23 mouse cellular contexts compared by ENCODE assay signal in the genomic region with DNA sequence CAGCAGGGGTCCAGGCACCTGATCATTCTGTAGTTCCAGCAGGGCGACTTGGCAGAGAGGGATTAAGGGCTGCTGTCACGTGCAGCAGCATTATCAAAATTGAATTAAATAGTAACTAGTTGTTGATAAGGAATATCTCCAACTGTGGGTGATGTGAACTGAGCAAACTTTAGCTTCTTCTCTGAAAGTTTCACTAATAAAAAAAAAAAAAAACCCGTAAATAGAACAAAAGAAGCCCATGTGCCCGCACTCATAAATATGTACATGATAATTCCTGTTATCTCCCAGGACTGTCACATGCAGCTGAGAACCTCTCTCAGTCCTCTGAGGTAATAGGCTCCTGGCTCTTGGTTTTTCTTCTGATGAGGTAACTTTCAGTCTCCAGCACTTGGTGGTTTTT. TPM values are rescaled to one million over a fixed set of nuclear protein-coding genes. Genes with fewer than 3 reads are reported as not detected.
A peak's percentile ranks its signal among the peaks of the same experiment; 100 is the strongest.
DNase-seq lines count a peak whose midpoint lies in the region; ATAC-seq and TF ChIP-seq lines count a peak whose summit lies in the region.
"Had no signal": no experiment of that assay in that cellular context is flagged by ENCODE, and none has a peak within 500 bp of the region (broad histone marks: within the 10 kb centered on the region; RNA-seq: fewer than 3 reads in every experiment).

No protein-coding gene starts in this region.

- WGBS in heart, embryonic 14.5 days: 33% methylated on average over 4 of the region's 4 CpGs
- 31% methylated on average over 4 of the region's 4 CpGs for WGBS in heart, postnatal 0 days
- WGBS in small intestine, adult 2 months: 31% methylated on average over 4 of the region's 4 CpGs

- H3K4me2 ChIP-seq in heart, embryonic 14.5 days (ENCODE audit: low read length): peak overlapping the region; percentile 62
- peak overlapping the region; percentile 65 for H3K4me2 ChIP-seq in heart, postnatal 0 days (ENCODE audit: low read depth, low read length)
- H3K4me2 ChIP-seq: forebrain, embryonic 15.5 days; hindbrain, embryonic 13.5 days; midbrain, embryonic 15.5 days; neural tube, embryonic 15.5 days had no signal

- H3K9ac ChIP-seq in heart, embryonic 14.5 days (ENCODE audit: low read length): peak overlapping the region; percentile 77
- peak overlapping the region; percentile 69 for H3K9ac ChIP-seq in heart, postnatal 0 days (replicated peaks; ENCODE audit: low read depth, low read length)
- H3K9ac ChIP-seq: forebrain, embryonic 15.5 days; hindbrain, embryonic 13.5 days; midbrain, embryonic 15.5 days; neural tube, embryonic 15.5 days had no signal

- peak overlapping the region; percentile 95 for H3K27ac ChIP-seq in gastrocnemius, adult 2 months
- peak overlapping the region; percentile 66 to 90 for H3K27ac ChIP-seq in heart, embryonic 14.5 days (replicated peaks in 1 of 2; ENCODE audit: control insufficient read depth in 1 of 2, insufficient read depth in 1 of 2, low read depth in 2 of 2, low read length in 2 of 2)
- H3K27ac ChIP-seq in heart, postnatal 0 days (ENCODE audit: low read depth): peak overlapping the region; percentile 95
- 0 out of 2 replicates have a peak overlapping the region, but pooled peaks have one; percentile 22 for H3K27ac ChIP-seq in small intestine, adult 2 months (ENCODE audit: insufficient read depth, low read depth, low read length)
- H3K27ac ChIP-seq: forebrain, embryonic 15.5 days; hindbrain, embryonic 13.5 days; midbrain, embryonic 15.5 days; neural tube, embryonic 15.5 days had no signal

- H3K9me3 ChIP-seq in heart, embryonic 14.5 days (ENCODE audit: control insufficient read depth, low read length): no peaks in the 10 kb centered on the region
- H3K9me3 ChIP-seq in heart, postnatal 0 days (replicated peaks; ENCODE audit: control insufficient read depth, low read length): no peaks in the 10 kb centered on the region
- H3K9me3 ChIP-seq: forebrain, embryonic 15.5 days; hindbrain, embryonic 13.5 days; midbrain, embryonic 15.5 days; neural tube, embryonic 15.5 days had no signal

- DNase-seq in gastrocnemius, adult 2 months: peak; percentile 23
- no peak for DNase-seq in gastrocnemius, adult 18-20 months (ENCODE audit: low spot score)
- no peak for DNase-seq in heart, adult 18-20 months
- no peak for DNase-seq in heart, postnatal 0 days (ENCODE audit: low spot score)
- DNase-seq in adrenal gland, adult 8-10 months: no peak
- DNase-seq in embryo, embryonic 9.5 days (ENCODE audit: extremely low spot score): no peak
- DNase-seq: adrenal gland, postnatal 25 days; cerebellum, adult 11 months; cerebellum, postnatal 14 days; gastrocnemius, postnatal 36 days; kidney, adult 11 months; lung, adult 18-20 months; lung, postnatal 14 days; right cerebral cortex, postnatal 14 days; thymus, postnatal 14 days had no signal

- no peak; the same call in 1 of the 2 replicates for TF ChIP-seq EP300 in heart, postnatal 0 days (IDR thresholded peaks at IDR 0.05; ENCODE audit: low read depth)

- ATAC-seq in heart, embryonic 14.5 days (ENCODE audit: insufficient number of reproducible peaks, insufficient read depth, low FRiP score, low read depth): no peak
- ATAC-seq in heart, postnatal 0 days (ENCODE audit: insufficient read depth, low read depth): no peak
- ATAC-seq: activated CD4-positive, CD25-positive, alpha-beta regulatory T cell, adult 4 months; forebrain, embryonic 15.5 days; midbrain, embryonic 15.5 days had no signal

- H3K4me1 ChIP-seq in heart, embryonic 14.5 days (ENCODE audit: control insufficient read depth in 2 of 2, insufficient read depth in 2 of 2, low read length in 2 of 2): peaks cover 10 to 14% of the 10 kb centered on the region in 2 experiments; a peak in 3 of 4 replicates
- H3K4me1 ChIP-seq in heart, postnatal 0 days (ENCODE audit: control insufficient read depth, insufficient read depth): peaks cover 12% of the 10 kb centered on the region
- H3K4me1 ChIP-seq in small intestine, adult 2 months (ENCODE audit: control insufficient read depth, insufficient read depth, insufficient read length, low read length): peaks cover 13% of the 10 kb centered on the region
- H3K4me1 ChIP-seq: forebrain, embryonic 15.5 days; neural tube, embryonic 15.5 days had no signal

- no peaks in the 10 kb centered on the region for H3K36me3 ChIP-seq in heart, embryonic 14.5 days (ENCODE audit: control insufficient read depth, insufficient read depth, low read length)
- no peaks in the 10 kb centered on the region for H3K36me3 ChIP-seq in heart, postnatal 0 days (replicated peaks; ENCODE audit: control insufficient read depth, insufficient read depth, low read length)
- H3K36me3 ChIP-seq in small intestine, adult 2 months (ENCODE audit: control insufficient read depth, insufficient read depth, low read length): no peaks in the 10 kb centered on the region
- H3K36me3 ChIP-seq: forebrain, embryonic 15.5 days; hindbrain, embryonic 13.5 days; midbrain, embryonic 15.5 days; neural tube, embryonic 15.5 days had no signal

- TF ChIP-seq POLR2A in small intestine, adult 2 months (IDR thresholded peaks at IDR 0.05; ENCODE audit: low read depth, low read length): no peak

- no peaks in the 10 kb centered on the region for H3K27me3 ChIP-seq in heart, embryonic 14.5 days (ENCODE audit: control insufficient read depth, insufficient read depth, low read length)
- H3K27me3 ChIP-seq in heart, postnatal 0 days (ENCODE audit: control insufficient read depth, insufficient read depth, low read length): no peaks in the 10 kb centered on the region
- no peaks in the 10 kb centered on the region for H3K27me3 ChIP-seq in small intestine, adult 2 months (ENCODE audit: control insufficient read depth, insufficient read depth, low read length)
- H3K27me3 ChIP-seq: forebrain, embryonic 15.5 days; megakaryocyte, embryonic 14.5 days; midbrain, embryonic 15.5 days; neural tube, embryonic 15.5 days had no signal

- intact Hi-C loops in gastrocnemius, adult 2 months (cut with DNase I): no loop called here

- no peak for TF ChIP-seq CTCF in gastrocnemius, adult 2 months (IDR thresholded peaks at IDR 0.05)
- TF ChIP-seq CTCF in heart, postnatal 0 days (IDR thresholded peaks at IDR 0.05; ENCODE audit: low read depth): no peak
- TF ChIP-seq CTCF in small intestine, adult 2 months (IDR thresholded peaks at IDR 0.05; ENCODE audit: extremely low read depth, insufficient read length, insufficient replicate concordance, low read depth, low read length): no peak

- peak overlapping the region; percentile 79 for H3K4me3 ChIP-seq in gastrocnemius, adult 2 months
- peak overlapping the region; percentile 41 to 46 for H3K4me3 ChIP-seq in heart, embryonic 14.5 days (ENCODE audit: control insufficient read depth in 1 of 2, insufficient read depth in 1 of 2, low read depth in 1 of 2, low read length in 2 of 2)
- H3K4me3 ChIP-seq in heart, postnatal 0 days (ENCODE audit: low read depth, low read length): peak overlapping the region; percentile 63
- peak overlapping the region; percentile 53 for H3K4me3 ChIP-seq in small intestine, adult 2 months (ENCODE audit: low read depth, low read length)
- H3K4me3 ChIP-seq: forebrain, embryonic 15.5 days; hindbrain, embryonic 13.5 days; midbrain, embryonic 15.5 days; neural tube, embryonic 15.5 days had no signal

RNA-seq across cellular contexts. Expression of a gene that starts 41.8 kb away (rescaled TPM):
- total RNA-seq in gastrocnemius, adult 2 months (2021): 10 to 100 TPM; 22.6 to 25.5 TPM
- total RNA-seq in gastrocnemius, adult 18-20 months (2021): 10 to 100 TPM; 24.0 to 24.5 TPM
- 17.7 and 24.4 TPM in 2 replicates for polyA plus RNA-seq in heart, embryonic 14.5 days (2014; fragmentation: Nextera tagmentation; extraction: Ambion mirVana)
- total RNA-seq in heart, adult 18-20 months (2021): 10 to 100 TPM; 26.7 to 27.6 TPM
- total RNA-seq in heart, postnatal 0 days (2014; rRNA removed; ENCODE audit: low replicate concordance): 9.2 and 16.9 TPM in 2 replicates
- polyA plus RNA-seq in heart, postnatal 0 days (2015; fragmentation: Nextera tagmentation; extraction: Ambion mirVana): 10.1 and 11.0 TPM in 2 replicates
- 11.2 and 30.2 TPM in 2 replicates for polyA plus RNA-seq in small intestine, adult 2 months (2012; rRNA removed)
- total RNA-seq in adrenal gland, adult 8-10 months (2022): 10 to 100 TPM; 34.6 to 48.9 (median 45.5) TPM

Comparison
In these comparisons a context has a peak if more than half of its experiments do, and no peak if none do; other contexts are left out.
1. H3K27ac ChIP-seq: peak in every context shown above with its lines; median percentile 95 in gastrocnemius, adult 2 months; 95 in heart, postnatal 0 days; 78 in heart, embryonic 14.5 days; 22 in small intestine, adult 2 months.